Mouse (Mus musculus) heart, embryonic 10.5 days (tissue): ENCODE results near the gene Gal3st2b. TPM values are rescaled to one million over a fixed set of nuclear protein-coding genes. Genes with fewer than 3 reads are reported as not detected.
"Not testable (repeated sequence)": the region's sequence is repeated elsewhere in the genome, so short reads cannot be mapped to it uniquely, and the experiment has no call there.

Experiments
- DNase-seq: peaks from one replicate; pipeline ENCODE4 v3.0.0-alpha.2; 2017; ENCODE audit warnings: low spot score
- H3K27ac ChIP-seq: fragments of 300-500 bp; sonication (generic); 2 replicates; pipeline ENCODE4 v1.5.1; 2016; ENCODE audit warnings: mild to moderate bottlenecking
- H3K27me3 ChIP-seq: fragments of 300-500 bp; sonication (generic); 2 replicates; pipeline ENCODE4 v1.6.1; 2016; ENCODE audit warnings: mild to moderate bottlenecking; ENCODE audit not compliant: poor library complexity, insufficient read depth, severe bottlenecking
- H3K36me3 ChIP-seq: fragments of 300-500 bp; sonication (generic); 2 replicates; pipeline ENCODE4 v1.6.1; 2016; ENCODE audit warnings: mild to moderate bottlenecking, moderate library complexity
- H3K4me1 ChIP-seq: fragments of 300-500 bp; sonication (generic); 2 replicates; pipeline ENCODE4 v1.6.1; 2016; ENCODE audit warnings: mild to moderate bottlenecking
- H3K4me3 ChIP-seq: fragments of 300-500 bp; sonication (generic); 2 replicates; pipeline ENCODE4 v1.5.1; 2016; ENCODE audit warnings: mild to moderate bottlenecking, moderate library complexity
- H3K9me3 ChIP-seq: fragments of 300-500 bp; sonication (generic); 2 replicates; pipeline ENCODE4 v1.6.1; 2016; ENCODE audit warnings: mild to moderate bottlenecking, moderate library complexity
- WGBS: fragments of 180-500 bp; shearing (Covaris S2); methylation state at CpG from one replicate; pipeline ENCODE4 v1.1.7; 2016; 5-methylcytosine and 5-hydroxymethylcytosine counted together
- polyA plus RNA-seq: library from polyadenylated mRNA; unstranded; fragments of >200 nt; fragmentation: Nextera tagmentation; extraction: Ambion mirVana; gene quantifications from 2 replicates; pipeline ENCODE4 v1.2.1, GENCODE M21; 2016

The Gal3st2b gene
- polyA plus RNA-seq, 1 experiment from 2014 or later = not detected

GRCm38 (mm10) chr1:93923098-93923497 is 5.0 kb downstream of the Gal3st2b start:
- peak; percentile 61 for DNase-seq
- not testable (repeated sequence) for H3K9me3 ChIP-seq, H3K27ac ChIP-seq, H3K4me1 ChIP-seq, H3K36me3 ChIP-seq, H3K27me3 ChIP-seq, H3K4me3 ChIP-seq
- WGBS = 44% methylated on average over 2 of the region's 2 CpGs

- not testable (repeated sequence) for DNase-seq, H3K27me3 ChIP-seq, H3K36me3 ChIP-seq, H3K4me3 ChIP-seq, H3K9me3 ChIP-seq, H3K4me1 ChIP-seq, H3K27ac ChIP-seq
- 84% methylated on average over 1 of the region's 1 CpGs for WGBS
Observed at GRCm38 (mm10) chr1:93935378-93935777, 17.3 kb downstream of the Gal3st2b start.

- H3K9me3 ChIP-seq, H3K27ac ChIP-seq, H3K4me3 ChIP-seq, H3K36me3 ChIP-seq, H3K27me3 ChIP-seq, H3K4me1 ChIP-seq, DNase-seq: not testable (repeated sequence)
- 50% methylated on average over 1 of the region's 1 CpGs for WGBS
Observed at GRCm38 (mm10) chr1:93937807-93938206, 19.7 kb downstream of the Gal3st2b start.

GRCm38 (mm10) chr1:93938415-93938814 is 20.3 kb downstream of the Gal3st2b start:
- H3K9me3 ChIP-seq, H3K4me3 ChIP-seq, H3K27me3 ChIP-seq, H3K36me3 ChIP-seq, H3K27ac ChIP-seq, DNase-seq, H3K4me1 ChIP-seq: not testable (repeated sequence)
- 86% methylated on average over 7 of the region's 7 CpGs for WGBS

GRCm38 (mm10) chr1:93949087-93949486 is 31.0 kb downstream of the Gal3st2b start:
- not testable (repeated sequence) for H3K27me3 ChIP-seq, H3K4me1 ChIP-seq, H3K27ac ChIP-seq, H3K9me3 ChIP-seq, H3K36me3 ChIP-seq, DNase-seq, H3K4me3 ChIP-seq
- no CpG with 5 or more reads among the region's 11 CpGs for WGBS

GRCm38 (mm10) chr1:93966489-93966888 is 48.4 kb downstream of the Gal3st2b start:
- not testable (repeated sequence) for H3K9me3 ChIP-seq, H3K27ac ChIP-seq, H3K36me3 ChIP-seq, H3K4me1 ChIP-seq, DNase-seq, H3K27me3 ChIP-seq, H3K4me3 ChIP-seq
- no CpG with 5 or more reads among the region's 1 CpGs for WGBS

GRCm38 (mm10) chr1:93970380-93970779 is 52.3 kb downstream of the Gal3st2b start:
- 13% methylated on average over 3 of the region's 5 CpGs for WGBS
- not testable (repeated sequence) for H3K4me1 ChIP-seq, H3K9me3 ChIP-seq, H3K4me3 ChIP-seq, DNase-seq, H3K27ac ChIP-seq, H3K27me3 ChIP-seq, H3K36me3 ChIP-seq

GRCm38 (mm10) chr1:93970797-93971196 is 52.7 kb downstream of the Gal3st2b start:
- H3K9me3 ChIP-seq, H3K27me3 ChIP-seq, H3K27ac ChIP-seq, H3K4me3 ChIP-seq, DNase-seq, H3K4me1 ChIP-seq, H3K36me3 ChIP-seq: not testable (repeated sequence)
- no CpG with 5 or more reads among the region's 4 CpGs for WGBS

- 72% methylated on average over 2 of the region's 4 CpGs for WGBS
- not testable (repeated sequence) for H3K27ac ChIP-seq, H3K4me1 ChIP-seq, DNase-seq, H3K9me3 ChIP-seq, H3K36me3 ChIP-seq, H3K27me3 ChIP-seq, H3K4me3 ChIP-seq
Observed at GRCm38 (mm10) chr1:93975764-93976163, 57.7 kb downstream of the Gal3st2b start.

- WGBS = no CpG with 5 or more reads among the region's 7 CpGs
- H3K4me3 ChIP-seq, H3K27ac ChIP-seq, H3K4me1 ChIP-seq, H3K36me3 ChIP-seq, H3K9me3 ChIP-seq, H3K27me3 ChIP-seq, DNase-seq: not testable (repeated sequence)
Observed at GRCm38 (mm10) chr1:93978287-93978686, 60.2 kb downstream of the Gal3st2b start.

- not testable (repeated sequence) for H3K27ac ChIP-seq, H3K9me3 ChIP-seq, H3K4me1 ChIP-seq, H3K4me3 ChIP-seq, H3K27me3 ChIP-seq, H3K36me3 ChIP-seq, DNase-seq
- no CpG with 5 or more reads among the region's 2 CpGs for WGBS
Observed at GRCm38 (mm10) chr1:93980932-93981331, 62.8 kb downstream of the Gal3st2b start.

- no peak for DNase-seq
Observed at GRCm38 (mm10) chr1:93986167-93986566, 68.1 kb downstream of the Gal3st2b start.

GRCm38 (mm10) chr1:93988786-93989185 is 70.7 kb downstream of the Gal3st2b start:
- no peak for DNase-seq
- no peaks in the 10 kb centered on the region for H3K36me3 ChIP-seq
- no peak overlapping the region for H3K4me3 ChIP-seq
- no peaks in the 10 kb centered on the region for H3K4me1 ChIP-seq
- H3K27me3 ChIP-seq = no peaks in the 10 kb centered on the region
- H3K27ac ChIP-seq = no peak overlapping the region
- WGBS = 53% methylated on average over 3 of the region's 3 CpGs
- H3K9me3 ChIP-seq = no peaks in the 10 kb centered on the region

More at GRCm38 (mm10) chr1:93986167-93986566, 68.1 kb downstream of the Gal3st2b start:
- Histone ChIP-seq H3K9me3 (no peaks in the 10 kb centered on the region), H3K27me3 (no peaks in the 10 kb centered on the region), H3K4me1 (no peaks in the 10 kb centered on the region), H3K36me3 (no peaks in the 10 kb centered on the region), H3K4me3 (no peak overlapping the region), H3K27ac (no peak overlapping the region)
- 38% methylated on average over 3 of the region's 3 CpGs for whole genome bisulfite sequencing

GRCm38 (mm10) chr1:93990209-93990608 is 72.1 kb downstream of the Gal3st2b start, which contains the start of gene Gal3st2c:
Gene Gal3st2c (plus strand): TSS chr1:93990509.
- not testable (repeated sequence) for H3K36me3 ChIP-seq, H3K27me3 ChIP-seq, H3K4me1 ChIP-seq, H3K4me3 ChIP-seq, DNase-seq, H3K27ac ChIP-seq, H3K9me3 ChIP-seq
- WGBS = 93% methylated on average over 7 of the region's 8 CpGs
